Mouse (Mus musculus): Measurements from ENCODE around the gene Sh3bgrl.

GRCm38 (mm10) chrX:109228720-109229119, 133.6 kb downstream of the Sh3bgrl start:
- no peak for TF ChIP-seq CTCF (IDR thresholded peaks at IDR 0.05; ENCODE audit: extremely low read depth, insufficient read depth, low read length)
- no peak for TF ChIP-seq POLR2A (IDR thresholded peaks at IDR 0.05; ENCODE audit: extremely low read depth, insufficient read depth, low read length)

Data from cortical plate, adult 2 months (tissue).